Mouse (Mus musculus): Measurements from ENCODE around the gene Stk24.
"Not testable (repeated sequence)": the region's sequence is repeated elsewhere in the genome, so short reads cannot be mapped to it uniquely, and the experiment has no call there.

Stk24 gene

DNA sequence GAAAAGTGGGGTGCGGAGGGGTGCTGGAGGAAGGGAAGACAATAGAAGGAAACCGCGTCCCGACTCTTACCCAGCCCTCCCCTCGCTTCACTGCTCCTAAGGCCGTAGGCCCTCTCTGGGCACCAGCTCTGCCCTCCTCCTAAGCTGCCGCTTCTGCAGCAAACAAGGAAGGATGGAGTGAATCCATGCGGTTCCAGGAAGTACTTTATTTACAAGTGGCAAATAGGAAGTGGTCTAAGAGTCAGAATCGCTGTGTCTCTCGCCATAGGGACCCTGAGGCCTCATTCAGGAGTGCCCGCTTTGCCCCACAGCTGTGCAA, at the start of gene Stk24:
Gene Stk24, minus strand, starts transcription at position 185 of the 319 bp plus-strand sequence.
- DNase-seq (ENCODE audit: low spot score), result no peak

DNA sequence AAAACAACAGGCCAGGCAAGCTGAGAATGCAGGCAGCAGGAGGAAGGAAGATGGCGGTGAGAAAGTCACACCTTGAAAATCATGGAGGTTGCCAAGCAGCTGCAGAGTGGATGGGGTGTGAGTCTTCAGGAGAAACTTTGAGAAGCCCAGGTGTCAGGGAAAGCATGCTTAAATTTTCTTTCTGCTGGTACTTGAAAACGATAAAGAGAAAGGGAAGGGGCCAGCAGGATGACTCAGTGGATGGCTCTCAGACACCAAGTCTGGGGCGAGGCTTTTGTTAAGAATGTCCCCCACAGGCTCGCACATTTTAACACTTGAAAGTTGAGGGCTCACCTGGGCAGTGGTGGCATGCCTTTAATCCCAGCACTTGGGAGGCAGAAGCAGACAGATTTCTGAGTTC, 48.3 kb upstream of the Stk24 start:
- no peak for DNase-seq (ENCODE audit: low spot score)

- no peak for DNase-seq (ENCODE audit: low spot score)
These were observed 46.9 kb upstream of the Stk24 start for GRCm38 (mm10) chr14:121426743-121427142.

- DNase-seq (ENCODE audit: low spot score), result no peak
These were observed 45.4 kb upstream of the Stk24 start for GRCm38 (mm10) chr14:121425004-121425793.

- no peak for DNase-seq (ENCODE audit: low spot score)
These were observed 43.5 kb upstream of the Stk24 start for GRCm38 (mm10) chr14:121423341-121423751.

- DNase-seq (ENCODE audit: low spot score), result no peak
These were observed 43.0 kb upstream of the Stk24 start for GRCm38 (mm10) chr14:121422664-121423340.

GRCm38 (mm10) chr14:121422000-121422399, 42.2 kb upstream of the Stk24 start:
- DNase-seq (ENCODE audit: low spot score), result no peak

GRCm38 (mm10) chr14:121417594-121417993, 37.8 kb upstream of the Stk24 start:
- DNase-seq (ENCODE audit: low spot score), result no peak

GRCm38 (mm10) chr14:121416626-121417319, 37.0 kb upstream of the Stk24 start:
- DNase-seq (ENCODE audit: low spot score), result no peak

DNA sequence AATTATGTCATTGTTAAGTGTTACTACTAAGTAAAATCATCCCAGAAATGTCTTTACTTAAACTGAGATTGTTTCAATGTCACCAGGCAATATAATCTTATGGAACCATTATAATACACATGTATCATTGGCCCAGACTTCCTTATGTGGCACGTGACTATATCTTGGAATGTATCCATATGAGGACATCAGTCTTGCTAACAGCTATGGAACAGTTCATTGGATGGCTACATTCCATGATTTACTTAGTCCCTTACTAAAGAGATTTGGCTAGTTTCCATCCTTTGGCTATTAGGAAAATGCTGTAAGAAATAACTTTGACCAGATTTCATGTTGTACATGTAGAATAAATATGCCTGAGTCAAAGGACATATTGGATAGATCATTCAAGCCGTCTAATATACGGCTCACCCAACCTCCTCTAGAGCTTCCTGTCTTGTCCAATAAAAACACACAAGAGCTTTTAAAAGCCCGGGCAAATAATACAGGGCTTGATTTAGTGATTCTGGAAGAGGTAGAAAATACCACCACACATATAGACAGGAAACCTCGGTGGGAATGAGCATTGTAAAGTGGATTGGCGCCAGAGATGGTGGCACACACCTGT, 34.9 kb upstream of the Stk24 start:
- DNase-seq (ENCODE audit: low spot score), result no peak

- DNase-seq (ENCODE audit: low spot score), result not testable (repeated sequence)
These were observed 33.9 kb upstream of the Stk24 start for GRCm38 (mm10) chr14:121413726-121414125.

DNA sequence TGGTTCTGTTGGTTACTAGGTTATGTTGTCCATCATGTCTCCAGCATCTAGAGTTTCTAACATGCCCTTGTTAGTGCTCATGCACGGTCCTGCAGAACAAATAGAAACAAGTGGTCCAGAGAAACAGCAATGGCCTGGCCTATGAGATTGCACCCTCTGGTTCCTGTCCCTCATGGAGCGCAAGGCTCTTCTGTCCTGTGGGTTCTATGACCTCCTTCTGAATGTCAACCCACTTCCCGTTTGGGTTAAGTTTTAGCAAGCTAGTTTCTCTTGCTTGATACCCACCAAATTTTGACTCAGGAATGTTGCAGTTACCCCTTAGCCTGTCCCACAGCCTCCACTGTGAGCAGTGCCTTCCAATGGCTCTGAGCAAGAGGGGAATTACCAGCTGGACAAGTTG, 29.1 kb upstream of the Stk24 start:
- no peak for DNase-seq (ENCODE audit: low spot score)

DNA sequence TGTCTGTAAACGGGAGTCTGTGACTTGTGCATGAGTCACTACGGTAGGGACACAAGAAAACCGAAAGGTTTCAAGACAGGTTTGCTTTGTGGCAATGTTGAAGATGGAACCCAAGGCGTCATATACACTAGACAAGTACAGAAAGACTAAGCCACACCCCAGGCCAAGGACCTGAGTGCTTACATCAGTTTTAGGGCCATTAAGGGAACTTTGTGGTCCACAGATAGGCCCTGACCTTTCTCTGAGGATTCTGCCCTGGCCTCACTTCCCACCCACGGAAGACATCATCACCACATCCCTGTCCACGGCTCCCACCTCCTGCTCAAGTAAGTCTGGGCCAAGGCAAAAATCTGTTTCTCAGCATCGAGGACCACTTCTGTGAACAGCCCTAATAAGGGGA, 27.1 kb upstream of the Stk24 start:
- no peak for DNase-seq (ENCODE audit: low spot score)

GRCm38 (mm10) chr14:121405546-121405945, 25.7 kb upstream of the Stk24 start:
- DNase-seq (ENCODE audit: low spot score), result no peak

- no peak for DNase-seq (ENCODE audit: low spot score)
These were observed 25.3 kb upstream of the Stk24 start for GRCm38 (mm10) chr14:121405120-121405519.

- DNase-seq (ENCODE audit: low spot score), result no peak
These were observed 19.9 kb upstream of the Stk24 start for GRCm38 (mm10) chr14:121399676-121400075.

GRCm38 (mm10) chr14:121397471-121397870, 17.7 kb upstream of the Stk24 start:
- no peak for DNase-seq (ENCODE audit: low spot score)

- no peak for DNase-seq (ENCODE audit: low spot score)
These were observed 15.3 kb upstream of the Stk24 start for GRCm38 (mm10) chr14:121395125-121395524.

GRCm38 (mm10) chr14:121391927-121392326, 12.1 kb upstream of the Stk24 start:
- peak; percentile 63 for DNase-seq (ENCODE audit: low spot score)

DNA sequence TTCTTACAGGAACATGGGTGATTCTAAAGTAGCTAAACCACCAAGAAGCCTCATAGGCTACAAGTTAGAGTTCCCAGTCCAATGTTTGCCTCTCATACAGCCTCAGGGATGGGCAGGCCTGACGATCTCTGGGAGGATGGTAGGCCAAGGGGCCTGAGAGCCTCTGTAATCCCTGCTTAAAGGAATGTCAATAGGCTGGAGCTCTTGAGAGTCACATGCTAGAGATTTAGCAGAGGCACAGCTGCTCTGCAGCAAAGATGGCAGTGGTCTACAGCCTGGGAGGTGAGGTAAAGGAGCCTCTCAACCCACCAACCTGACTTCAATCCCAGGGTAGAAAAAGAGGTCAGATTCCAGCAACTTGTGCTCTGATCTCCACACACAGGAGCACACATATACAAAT, 7.9 kb upstream of the Stk24 start:
- DNase-seq (ENCODE audit: low spot score), result no peak

DNA sequence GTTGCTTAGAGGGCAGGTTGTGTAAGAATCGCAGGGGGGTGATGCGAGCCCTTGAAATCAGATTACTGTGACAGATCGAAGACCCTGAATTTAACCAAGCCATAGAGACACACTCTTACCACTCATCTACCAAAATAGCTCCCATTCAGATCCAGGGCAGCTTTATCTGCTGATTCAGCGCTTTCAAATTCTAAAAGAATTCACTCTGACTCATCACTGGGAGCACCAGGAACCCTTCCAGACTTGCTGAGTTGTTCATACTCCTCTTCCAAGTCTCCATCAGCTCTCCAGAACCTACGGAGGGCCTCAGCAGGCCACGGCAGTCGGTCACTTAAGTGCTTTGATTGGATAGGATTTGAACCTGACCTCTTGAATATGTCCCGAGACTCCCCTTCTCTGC, 5.6 kb upstream of the Stk24 start:
- DNase-seq (ENCODE audit: low spot score), result no peak

DNA sequence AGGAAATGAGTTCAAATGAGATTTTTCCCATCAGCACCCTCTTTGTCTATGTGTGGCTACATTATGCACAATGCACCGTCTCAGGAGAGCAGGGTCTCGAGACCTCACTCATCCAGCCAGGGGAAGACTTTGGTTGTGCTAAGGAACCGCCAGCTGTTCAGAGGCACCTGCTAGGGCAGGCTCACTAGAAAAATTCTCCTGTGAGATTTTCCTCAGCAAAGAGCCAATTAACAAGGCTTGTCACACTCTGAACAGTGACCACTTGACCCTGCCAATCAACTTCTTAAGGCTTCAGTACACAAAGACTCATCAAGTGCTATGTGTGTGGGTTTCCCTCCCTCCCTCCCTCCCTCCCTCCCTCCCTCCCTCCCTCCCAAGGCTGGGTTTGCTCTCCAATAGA, 4.0 kb upstream of the Stk24 start:
- no peak for DNase-seq (ENCODE audit: low spot score)

Data from ovary, adult 18-20 months (tissue).